Mouse (Mus musculus) lung, postnatal 36 days (tissue): ENCODE data around the gene Ctss.

Source experiments
- DNase-seq: peaks from one replicate; pipeline ENCODE4 v3.0.0; 2022; ENCODE audit warnings: mixed read lengths

Gene Ctss

GRCm38 (mm10) chr3:95526622-95527211, at the start of gene Ctss:
TSS of gene Ctss (plus strand) at chr3:95526786.
- DNase-seq, result peak; percentile 55

DNA sequence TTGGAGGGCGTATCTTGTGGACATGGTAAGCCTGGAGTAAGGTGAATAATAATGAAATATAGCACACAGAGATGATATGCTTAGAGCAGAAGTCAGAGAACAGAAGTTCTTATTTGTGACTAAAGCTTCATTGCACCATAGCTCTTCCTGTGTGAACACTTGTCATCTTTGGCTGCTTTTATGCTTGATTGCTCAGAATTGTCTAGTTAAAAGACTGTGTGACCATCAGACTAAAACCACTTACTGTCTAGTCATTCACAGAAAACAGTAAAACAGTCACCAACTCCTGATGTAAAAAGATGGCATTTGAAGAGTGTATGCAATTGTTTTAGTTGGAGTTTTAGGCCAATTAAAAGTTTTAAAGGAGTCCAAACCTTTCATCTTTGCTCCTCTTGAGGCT, 47.6 kb upstream of the Ctss start:
- no peak for DNase-seq

- no peak for DNase-seq
Observed at GRCm38 (mm10) chr3:95486421-95486820, 40.2 kb upstream of the Ctss start.

DNA sequence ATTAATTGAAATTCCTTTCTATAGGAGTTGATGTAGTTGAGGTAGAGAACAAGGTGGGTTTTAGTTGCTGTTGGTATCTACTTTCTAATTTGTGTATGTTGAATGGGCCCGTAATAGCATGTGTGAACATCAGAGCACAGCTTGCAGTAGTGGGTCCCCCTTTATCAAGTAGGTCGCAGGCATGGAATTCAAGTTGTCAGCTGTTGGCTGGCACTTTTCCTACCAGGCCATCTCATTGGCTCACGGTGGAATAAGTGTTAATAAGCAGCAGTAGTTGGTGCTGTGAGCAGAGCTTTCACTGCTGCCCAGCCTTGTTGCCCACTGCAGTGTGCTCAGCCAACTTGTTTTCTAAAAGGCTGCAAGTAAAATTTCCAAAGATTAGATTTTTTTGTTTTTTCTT, 37.9 kb upstream of the Ctss start:
- DNase-seq, result no peak

- DNase-seq, result no peak
Observed at GRCm38 (mm10) chr3:95490238-95490637, 36.3 kb upstream of the Ctss start.

- peak; percentile 72 for DNase-seq
Observed at GRCm38 (mm10) chr3:95494342-95494741, 32.2 kb upstream of the Ctss start.

GRCm38 (mm10) chr3:95498229-95498628, 28.4 kb upstream of the Ctss start:
- no peak for DNase-seq

DNA sequence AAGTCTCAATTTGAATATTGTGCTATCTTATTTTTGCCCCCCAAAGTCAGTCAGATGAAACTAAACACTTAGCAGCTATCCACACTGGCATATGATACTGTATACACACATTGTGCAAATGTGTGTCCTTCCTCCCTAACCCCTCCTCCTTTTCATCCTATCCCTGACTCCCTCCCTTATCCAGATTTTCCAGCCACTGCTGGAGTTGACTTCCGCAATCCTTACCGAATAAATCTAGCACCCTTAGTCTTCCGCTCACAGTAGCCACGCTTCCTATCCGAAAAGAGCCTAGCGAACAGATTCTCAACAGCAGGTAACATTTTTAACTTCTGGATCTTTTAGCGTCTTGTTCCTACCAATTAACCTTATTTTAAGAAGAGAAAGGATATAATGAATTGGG, 27.6 kb upstream of the Ctss start, which contains the start of gene Ctsk:
Ctsk (plus strand) TSS at position 233 of the 400 bp plus-strand sequence.
- no peak for DNase-seq

GRCm38 (mm10) chr3:95499496-95500140, 27.0 kb upstream of the Ctss start:
- peak; percentile 55 for DNase-seq

- no peak for DNase-seq
Observed at GRCm38 (mm10) chr3:95502312-95502711, 24.3 kb upstream of the Ctss start.

- DNase-seq, result no peak
Observed at GRCm38 (mm10) chr3:95509348-95509747, 17.2 kb upstream of the Ctss start.

GRCm38 (mm10) chr3:95511611-95512180, 14.9 kb upstream of the Ctss start:
- peak; percentile 61 for DNase-seq

- no peak for DNase-seq
Observed at GRCm38 (mm10) chr3:95516614-95517041, 10.0 kb upstream of the Ctss start.

- peak; percentile 82 for DNase-seq
Observed at GRCm38 (mm10) chr3:95517493-95517898, 9.1 kb upstream of the Ctss start.

DNA sequence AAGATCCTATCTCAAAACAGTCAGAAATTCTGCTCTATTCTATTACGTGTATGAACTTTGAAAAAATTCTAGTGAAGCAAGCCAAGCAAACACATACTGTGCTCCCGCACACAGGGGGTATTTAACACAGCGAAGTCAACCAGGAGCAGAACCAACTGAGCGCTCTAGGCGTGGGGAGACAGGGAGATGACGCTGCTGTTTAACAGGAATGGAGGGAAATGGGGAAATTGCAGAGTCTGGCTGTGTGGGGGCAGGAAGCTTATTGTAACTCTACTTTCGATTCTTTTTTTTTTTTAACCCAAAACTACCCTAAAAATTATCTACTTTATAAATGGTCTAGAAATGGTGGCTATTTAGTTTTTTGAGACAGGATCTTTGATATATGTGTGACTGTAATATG, 7.7 kb upstream of the Ctss start:
- DNase-seq, result peak; percentile 34

- no peak for DNase-seq
Observed at GRCm38 (mm10) chr3:95519315-95519714, 7.3 kb upstream of the Ctss start.

- no peak for DNase-seq
Observed at GRCm38 (mm10) chr3:95520100-95520499, 6.5 kb upstream of the Ctss start.

GRCm38 (mm10) chr3:95521168-95521567, 5.4 kb upstream of the Ctss start:
- peak; percentile 55 for DNase-seq

- DNase-seq, result peak; percentile 49
Observed at GRCm38 (mm10) chr3:95523662-95524061, 2.9 kb upstream of the Ctss start.

DNA sequence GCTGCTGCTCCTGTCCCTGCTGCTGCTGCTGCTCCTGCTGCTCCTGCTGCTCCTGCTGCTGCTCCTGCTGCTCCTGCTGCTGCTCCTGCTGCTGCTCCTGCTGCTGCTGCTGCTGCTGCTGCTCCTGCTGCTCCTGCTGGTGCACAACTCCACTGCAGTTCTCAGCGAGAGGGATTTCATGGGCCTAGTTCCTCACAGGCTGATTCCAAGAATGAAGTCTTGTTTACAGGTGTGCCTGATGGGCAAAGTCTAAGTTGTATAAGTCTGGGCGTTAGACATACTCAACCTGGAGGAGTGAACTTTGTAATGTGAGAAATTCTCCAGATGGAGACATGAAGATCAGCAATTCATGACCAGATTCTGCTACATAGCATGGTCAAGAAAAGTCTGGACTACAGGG, 1.9 kb upstream of the Ctss start:
- no peak for DNase-seq

DNA sequence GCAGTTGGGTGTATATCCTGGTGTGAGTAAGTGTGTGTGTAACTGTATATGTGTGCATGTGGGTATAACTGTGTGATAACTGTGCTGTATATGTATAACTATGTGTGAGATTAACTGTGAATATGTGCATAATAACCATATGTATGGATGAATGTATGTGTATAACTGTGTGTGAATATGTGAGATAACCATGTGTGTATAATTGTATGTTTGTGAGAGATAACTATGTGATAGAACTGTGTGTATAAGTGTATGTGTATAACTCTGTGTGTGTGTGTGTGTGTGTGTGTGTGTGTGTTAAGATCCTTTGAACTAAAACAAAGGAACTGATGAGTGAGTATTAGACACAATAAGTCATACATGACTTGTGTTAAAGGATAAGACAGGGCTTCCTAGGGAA, 475 bp upstream of the Ctss start:
- DNase-seq, result no peak

- peak; percentile 45 for DNase-seq
Observed at GRCm38 (mm10) chr3:95529814-95530213, 3.2 kb downstream of the Ctss start.

- no peak for DNase-seq
Observed at GRCm38 (mm10) chr3:95531025-95531424, 4.4 kb downstream of the Ctss start.

- DNase-seq, result no peak
Observed at GRCm38 (mm10) chr3:95533364-95533763, 6.8 kb downstream of the Ctss start.
